Mouse (Mus musculus): ENCODE data around the gene Pex6.

- TF ChIP-seq CTCF (IDR thresholded peaks at IDR 0.05) (no peak), EP300 (IDR thresholded peaks at IDR 0.05) (no peak)
These were observed 34.2 kb downstream of the Pex6 start for GRCm38 (mm10) chr17:46745506-46745905.

Measured in lung, postnatal 0 days (tissue).